Mouse (Mus musculus) kidney, embryonic 15.5 days (tissue): ENCODE measurements around the gene Phlpp1. TPM values are rescaled to one million over a fixed set of nuclear protein-coding genes. Genes with fewer than 3 reads are reported as not detected.

Experiments
- ATAC-seq: fragments of 200-750 bp; cut with Nextera tagmentation; replicated peaks from 2 replicates; pipeline ENCODE4 v1.8.0; 2017; ENCODE audit warnings: moderate TSS enrichment; ENCODE audit not compliant: low FRiP score
- H3K27ac ChIP-seq: fragments of 300-500 bp; sonication (generic); 2 replicates; pipeline ENCODE4 v1.5.1; 2015; ENCODE audit warnings: mild to moderate bottlenecking, inconsistent platforms
- H3K27me3 ChIP-seq: fragments of 300-500 bp; sonication (generic); 2 replicates; pipeline ENCODE4 v1.6.1; 2015; ENCODE audit warnings: inconsistent platforms
- H3K36me3 ChIP-seq: fragments of 300-500 bp; sonication (generic); 2 replicates; pipeline ENCODE4 v1.6.1; 2015; ENCODE audit warnings: inconsistent platforms
- H3K4me1 ChIP-seq: fragments of 300-500 bp; sonication (generic); 2 replicates; pipeline ENCODE4 v1.6.1; 2015; ENCODE audit warnings: inconsistent platforms
- H3K4me2 ChIP-seq: fragments of 300-500 bp; sonication (generic); 2 replicates; pipeline ENCODE4 v1.6.1; 2015; ENCODE audit warnings: moderate library complexity, mild to moderate bottlenecking, inconsistent platforms
- H3K4me3 ChIP-seq: fragments of 300-500 bp; sonication (generic); replicated peaks from 2 replicates; pipeline ENCODE4 v1.5.1; 2015; ENCODE audit warnings: mild to moderate bottlenecking, inconsistent platforms
- H3K9ac ChIP-seq: fragments of 300-500 bp; sonication (generic); 2 replicates; pipeline ENCODE4 v1.6.1; 2015; ENCODE audit warnings: mild to moderate bottlenecking, inconsistent platforms
- H3K9me3 ChIP-seq: fragments of 300-500 bp; sonication (generic); replicated peaks from 2 replicates; pipeline ENCODE4 v1.6.1; 2016; ENCODE audit warnings: inconsistent platforms
- WGBS: fragments of 180-500 bp; shearing (Covaris S2); methylation state at CpG from one replicate; pipeline ENCODE4 v1.1.7; 2015; ENCODE audit warnings: mixed read lengths; 5-methylcytosine and 5-hydroxymethylcytosine counted together
- polyA plus RNA-seq: library from polyadenylated mRNA; unstranded; fragments of >200 nt; fragmentation: Nextera tagmentation; extraction: Ambion mirVana; gene quantifications from 2 replicates; pipeline ENCODE4 v1.2.1, GENCODE M21; 2015

Gene Phlpp1
- polyA plus RNA-seq, 1 experiment from 2014 or later = 3.5 TPM

DNA sequence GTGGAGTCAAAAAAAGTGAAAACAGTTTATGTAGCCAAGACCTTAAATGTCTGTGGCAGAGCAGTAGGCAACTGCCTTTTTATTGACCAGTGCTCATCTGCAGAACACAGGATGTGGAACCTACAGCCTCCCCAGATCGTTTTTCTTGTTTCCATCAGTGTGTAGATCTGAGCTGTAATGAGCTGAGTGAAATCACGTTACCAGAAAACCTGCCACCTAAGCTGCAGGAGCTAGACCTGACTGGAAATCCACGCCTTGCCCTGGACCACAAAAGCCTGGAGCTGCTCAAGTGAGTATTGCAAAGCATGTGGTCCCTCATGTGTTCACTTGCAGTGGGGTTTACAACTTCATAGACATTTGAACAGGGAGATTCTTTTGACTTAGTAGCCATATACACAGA, 204.5 kb downstream of the Phlpp1 start:
- ATAC-seq = no peak
- H3K9me3 ChIP-seq = no peaks in the 10 kb centered on the region
- H3K27me3 ChIP-seq = no peaks in the 10 kb centered on the region
- no peaks in the 10 kb centered on the region for H3K4me1 ChIP-seq
- no peak overlapping the region for H3K9ac ChIP-seq
- no peak overlapping the region for H3K27ac ChIP-seq
- no peak overlapping the region for H3K4me3 ChIP-seq
- no peaks in the 10 kb centered on the region for H3K36me3 ChIP-seq
- no peak overlapping the region for H3K4me2 ChIP-seq
- WGBS = 66% methylated on average over 3 of the region's 3 CpGs

DNA sequence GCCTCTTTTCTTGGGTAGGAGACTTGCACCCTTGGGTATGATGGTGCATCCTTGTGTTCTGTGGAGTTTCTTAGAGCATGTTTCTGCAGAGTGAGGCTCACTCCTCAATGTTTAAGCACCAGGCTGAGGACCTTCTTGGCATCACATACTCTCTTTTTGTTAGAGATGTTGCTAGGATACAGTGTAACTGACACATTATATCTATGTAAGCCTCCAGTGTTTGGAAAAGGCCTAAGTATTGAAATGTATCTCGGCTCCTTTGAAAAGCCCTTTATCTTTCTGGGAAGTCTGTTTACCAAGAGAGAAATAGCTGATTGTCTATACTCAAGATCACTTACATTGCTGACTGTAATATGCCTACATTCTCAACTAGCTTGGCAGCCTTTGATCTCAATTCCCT, 208.9 kb downstream of the Phlpp1 start:
- ATAC-seq = no peak
- H3K36me3 ChIP-seq = no peaks in the 10 kb centered on the region
- no peak overlapping the region for H3K9ac ChIP-seq
- 77% methylated on average over 1 of the region's 1 CpGs for WGBS
- H3K9me3 ChIP-seq = no peaks in the 10 kb centered on the region
- no peaks in the 10 kb centered on the region for H3K4me1 ChIP-seq
- no peak overlapping the region for H3K27ac ChIP-seq
- no peak overlapping the region for H3K4me3 ChIP-seq
- H3K4me2 ChIP-seq = no peak overlapping the region
- no peaks in the 10 kb centered on the region for H3K27me3 ChIP-seq

- Histone ChIP-seq H3K36me3 (peaks cover 15% of the 10 kb centered on the region), H3K27ac (no peak overlapping the region), H3K4me3 (no peak overlapping the region), H3K27me3 (no peaks in the 10 kb centered on the region), H3K4me2 (no peak overlapping the region), H3K4me1 (no peaks in the 10 kb centered on the region), H3K9ac (no peak overlapping the region), H3K9me3 (no peaks in the 10 kb centered on the region)
- ATAC-seq = no peak
- WGBS = 73% methylated on average over 5 of the region's 5 CpGs
Observed at GRCm38 (mm10) chr1:106386542-106386941, 215.0 kb downstream of the Phlpp1 start.

- H3K9ac ChIP-seq = no peak overlapping the region
- no peaks in the 10 kb centered on the region for H3K27me3 ChIP-seq
- no peak overlapping the region for H3K4me3 ChIP-seq
- no peaks in the 10 kb centered on the region for H3K9me3 ChIP-seq
- WGBS = 82% methylated on average over 4 of the region's 4 CpGs
- no peak overlapping the region for H3K4me2 ChIP-seq
- no peak overlapping the region for H3K27ac ChIP-seq
- no peaks in the 10 kb centered on the region for H3K4me1 ChIP-seq
- peaks cover 21% of the 10 kb centered on the region for H3K36me3 ChIP-seq
- ATAC-seq = no peak
Observed at GRCm38 (mm10) chr1:106387264-106387663, 215.7 kb downstream of the Phlpp1 start.

DNA sequence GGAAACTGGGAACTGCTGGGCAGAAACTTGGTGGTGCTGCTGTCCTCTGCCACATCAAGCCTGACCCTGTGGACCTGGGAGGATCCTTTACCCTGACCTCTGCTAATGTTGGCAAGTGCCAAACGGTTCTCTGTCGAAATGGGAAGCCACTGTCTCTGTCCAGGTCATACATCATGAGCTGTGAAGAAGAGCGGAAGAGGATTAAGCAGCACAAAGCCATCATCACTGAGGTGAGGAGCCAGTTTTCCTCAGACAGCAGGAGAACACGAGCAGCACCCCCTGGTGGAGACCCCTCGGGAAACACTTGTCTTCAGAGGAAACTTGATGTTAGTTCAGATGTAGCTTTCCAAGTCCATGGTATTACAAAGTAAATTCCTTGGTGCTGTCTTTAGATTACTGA, 218.1 kb downstream of the Phlpp1 start:
- Histone ChIP-seq H3K9ac (no peak overlapping the region), H3K4me2 (no peak overlapping the region), H3K9me3 (no peaks in the 10 kb centered on the region), H3K36me3 (peaks cover 42% of the 10 kb centered on the region), H3K4me1 (no peaks in the 10 kb centered on the region), H3K4me3 (no peak overlapping the region), H3K27me3 (no peaks in the 10 kb centered on the region), H3K27ac (no peak overlapping the region)
- 9% methylated on average over 5 of the region's 5 CpGs for WGBS
- no peak for ATAC-seq

GRCm38 (mm10) chr1:106393072-106393471, 221.5 kb downstream of the Phlpp1 start:
- Histone ChIP-seq H3K9me3 (no peaks in the 10 kb centered on the region), H3K27me3 (no peaks in the 10 kb centered on the region), H3K4me2 (no peak overlapping the region), H3K36me3 (peaks cover 37% of the 10 kb centered on the region), H3K4me1 (no peaks in the 10 kb centered on the region), H3K4me3 (no peak overlapping the region), H3K9ac (no peak overlapping the region), H3K27ac (no peak overlapping the region)
- 92% methylated on average over 6 of the region's 6 CpGs for WGBS
- ATAC-seq = no peak

DNA sequence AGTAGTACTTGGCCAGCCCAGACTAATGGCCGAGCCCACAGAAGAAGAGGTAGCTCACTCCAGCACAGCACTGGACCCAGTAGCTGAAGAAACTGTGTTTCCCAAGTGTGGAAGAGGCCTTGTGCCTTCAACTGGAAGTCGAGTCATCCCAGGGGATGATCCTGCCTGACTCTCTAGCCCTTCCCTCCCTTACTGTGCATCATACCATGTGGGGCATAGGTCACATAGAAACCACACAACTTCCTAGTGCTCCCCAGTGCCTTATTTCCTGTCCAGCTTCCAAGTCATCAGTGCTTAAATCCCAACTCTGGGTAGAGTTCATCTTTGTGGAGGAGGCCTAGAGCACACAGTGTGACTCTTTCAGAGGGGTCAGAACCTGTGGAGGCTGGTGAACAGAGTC, 223.1 kb downstream of the Phlpp1 start:
- Histone ChIP-seq H3K4me1 (no peaks in the 10 kb centered on the region), H3K27me3 (no peaks in the 10 kb centered on the region), H3K36me3 (peaks cover 37% of the 10 kb centered on the region), H3K9ac (no peak overlapping the region), H3K4me2 (no peak overlapping the region), H3K4me3 (no peak overlapping the region), H3K27ac (no peak overlapping the region), H3K9me3 (no peaks in the 10 kb centered on the region)
- WGBS = 86% methylated on average over 2 of the region's 2 CpGs
- ATAC-seq = no peak

- H3K4me2 ChIP-seq = no peak overlapping the region
- H3K9ac ChIP-seq = no peak overlapping the region
- peak; percentile 73 for ATAC-seq
- H3K27me3 ChIP-seq = no peaks in the 10 kb centered on the region
- H3K36me3 ChIP-seq = peaks cover 36% of the 10 kb centered on the region
- no peak overlapping the region for H3K4me3 ChIP-seq
- WGBS = 8% methylated on average over 2 of the region's 2 CpGs
- H3K27ac ChIP-seq = no peak overlapping the region
- H3K9me3 ChIP-seq = no peaks in the 10 kb centered on the region
- H3K4me1 ChIP-seq = no peaks in the 10 kb centered on the region
Observed at GRCm38 (mm10) chr1:106395476-106395875, 223.9 kb downstream of the Phlpp1 start.

DNA sequence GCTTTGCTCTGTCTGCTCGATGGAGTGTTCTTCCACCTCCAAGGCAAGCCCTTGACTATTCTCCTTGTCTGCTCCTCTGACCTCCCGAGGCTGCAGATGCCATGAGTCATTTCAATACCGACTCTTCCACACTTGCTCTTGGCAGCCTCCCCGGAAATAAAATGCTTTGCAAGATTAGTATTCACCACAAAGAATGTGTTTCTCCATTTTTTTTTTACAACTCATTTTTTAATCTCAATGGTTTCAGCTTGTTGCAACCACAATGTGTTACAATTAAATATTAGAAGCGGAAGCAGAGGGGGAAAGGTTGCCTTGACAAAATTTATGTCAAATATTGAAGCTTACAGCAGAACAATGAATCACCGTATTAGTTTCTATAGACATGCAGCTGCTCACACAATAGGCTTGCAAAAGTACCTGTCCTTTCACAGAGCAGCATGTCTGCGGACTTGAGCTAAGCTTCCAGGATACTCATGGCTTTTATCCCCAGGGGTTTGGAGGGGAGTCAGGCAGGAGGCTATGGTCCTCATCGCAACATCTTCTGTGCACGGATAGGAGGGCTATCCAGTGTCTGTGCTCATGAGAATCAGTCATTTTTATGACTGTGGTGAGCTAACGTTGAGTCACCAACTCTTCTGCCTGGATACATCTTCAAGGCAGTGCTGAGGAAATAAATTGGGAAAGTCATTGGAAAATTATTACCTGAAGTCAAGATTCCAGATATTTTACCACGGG, 229.5 kb downstream of the Phlpp1 start:
- Histone ChIP-seq H3K4me1 (no peaks in the 10 kb centered on the region), H3K27me3 (no peaks in the 10 kb centered on the region), H3K36me3 (no peaks in the 10 kb centered on the region), H3K27ac (no peak overlapping the region), H3K9me3 (no peaks in the 10 kb centered on the region), H3K4me3 (no peak overlapping the region), H3K9ac (no peak overlapping the region), H3K4me2 (no peak overlapping the region)
- no peak for ATAC-seq
- 56% methylated on average over 11 of the region's 11 CpGs for WGBS

- H3K27ac ChIP-seq = no peak overlapping the region
- 75% methylated on average over 6 of the region's 6 CpGs for WGBS
- no peak overlapping the region for H3K4me3 ChIP-seq
- H3K9ac ChIP-seq = no peak overlapping the region
- no peaks in the 10 kb centered on the region for H3K9me3 ChIP-seq
- ATAC-seq = no peak
- H3K27me3 ChIP-seq = no peaks in the 10 kb centered on the region
- no peaks in the 10 kb centered on the region for H3K36me3 ChIP-seq
- H3K4me1 ChIP-seq = no peaks in the 10 kb centered on the region
- no peak overlapping the region for H3K4me2 ChIP-seq
Observed at GRCm38 (mm10) chr1:106403011-106403501, 231.5 kb downstream of the Phlpp1 start.

DNA sequence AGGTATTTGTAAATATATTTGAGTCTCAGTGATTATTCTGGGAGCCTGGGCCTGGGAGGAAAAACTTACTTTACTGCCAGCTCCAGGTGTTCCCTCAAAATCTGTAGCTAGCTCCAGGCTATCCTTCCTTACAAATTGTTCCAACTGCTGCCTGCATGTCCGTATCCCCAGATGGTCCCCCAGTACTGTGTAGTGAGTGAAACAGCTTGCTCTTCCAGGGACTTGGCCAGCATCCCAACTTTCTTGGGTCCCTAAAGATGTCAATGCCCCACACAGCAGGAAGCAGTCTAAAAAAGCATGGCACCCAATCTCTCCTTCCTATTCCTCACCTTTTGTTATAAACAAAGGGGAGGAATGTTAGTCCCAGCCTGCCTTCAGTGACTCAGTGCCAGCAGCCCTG, 235.3 kb downstream of the Phlpp1 start:
- Histone ChIP-seq H3K27ac (no peak overlapping the region), H3K4me2 (no peak overlapping the region), H3K4me3 (no peak overlapping the region), H3K9ac (no peak overlapping the region), H3K9me3 (no peaks in the 10 kb centered on the region), H3K36me3 (no peaks in the 10 kb centered on the region), H3K4me1 (no peaks in the 10 kb centered on the region), H3K27me3 (no peaks in the 10 kb centered on the region)
- WGBS = 56% methylated on average over 1 of the region's 1 CpGs
- ATAC-seq = no peak

- H3K4me3 ChIP-seq = no peak overlapping the region
- no peaks in the 10 kb centered on the region for H3K27me3 ChIP-seq
- H3K9me3 ChIP-seq = no peaks in the 10 kb centered on the region
- H3K9ac ChIP-seq = no peak overlapping the region
- no peak for ATAC-seq
- no peaks in the 10 kb centered on the region for H3K4me1 ChIP-seq
- no peak overlapping the region for H3K4me2 ChIP-seq
- 60% methylated on average over 7 of the region's 7 CpGs for WGBS
- H3K27ac ChIP-seq = no peak overlapping the region
- H3K36me3 ChIP-seq = no peaks in the 10 kb centered on the region
Observed at GRCm38 (mm10) chr1:106407963-106408440, 236.4 kb downstream of the Phlpp1 start.

DNA sequence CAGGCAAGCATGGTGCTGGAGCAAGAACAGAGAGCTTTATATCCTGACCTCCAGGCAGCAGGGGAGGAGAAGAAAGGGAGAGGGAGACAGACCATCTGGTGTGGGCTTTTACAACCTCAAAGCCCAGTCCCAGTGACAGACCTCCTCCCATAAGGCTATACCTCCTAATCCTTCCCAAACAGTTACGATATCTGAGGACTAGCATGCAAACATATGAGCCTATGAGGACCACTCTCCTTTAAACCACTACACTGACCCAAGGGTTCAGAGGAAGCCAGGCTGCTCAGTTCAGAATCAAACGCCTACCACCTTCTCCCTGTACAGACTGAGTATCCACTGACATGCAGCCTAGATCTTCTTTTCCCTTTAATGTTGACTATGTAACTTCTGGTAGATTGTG, 239.3 kb downstream of the Phlpp1 start:
- Histone ChIP-seq H3K36me3 (no peaks in the 10 kb centered on the region), H3K4me1 (no peaks in the 10 kb centered on the region), H3K27ac (no peak overlapping the region), H3K27me3 (no peaks in the 10 kb centered on the region), H3K9ac (no peak overlapping the region), H3K4me2 (no peak overlapping the region), H3K4me3 (no peak overlapping the region), H3K9me3 (no peaks in the 10 kb centered on the region)
- no peak for ATAC-seq
- 76% methylated on average over 2 of the region's 2 CpGs for WGBS
